Mouse (Mus musculus): ENCODE results near the gene Gm20388.

The Gm20388 gene

DNA sequence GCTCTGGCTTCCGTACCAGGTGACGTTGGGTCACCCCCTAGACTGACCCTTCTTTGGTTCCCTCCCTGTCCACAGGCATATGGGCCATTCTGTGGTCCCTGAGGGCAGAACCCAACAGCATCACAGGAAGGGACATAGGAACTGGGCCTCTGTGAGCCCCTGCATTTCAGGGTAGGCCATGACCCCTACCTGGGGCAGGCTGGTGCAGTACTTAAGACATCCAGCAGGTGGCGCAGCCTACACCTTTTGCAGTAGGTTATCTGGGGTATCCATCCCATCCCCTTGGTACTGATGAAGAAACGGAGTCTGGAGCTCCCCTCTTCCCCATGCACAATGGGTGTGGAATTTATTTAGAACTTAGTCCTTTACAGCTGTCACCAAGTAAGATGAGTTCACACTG, 1783.8 kb downstream of the Gm20388 start:
- no peak for DNase-seq (ENCODE audit: low spot score)

DNA sequence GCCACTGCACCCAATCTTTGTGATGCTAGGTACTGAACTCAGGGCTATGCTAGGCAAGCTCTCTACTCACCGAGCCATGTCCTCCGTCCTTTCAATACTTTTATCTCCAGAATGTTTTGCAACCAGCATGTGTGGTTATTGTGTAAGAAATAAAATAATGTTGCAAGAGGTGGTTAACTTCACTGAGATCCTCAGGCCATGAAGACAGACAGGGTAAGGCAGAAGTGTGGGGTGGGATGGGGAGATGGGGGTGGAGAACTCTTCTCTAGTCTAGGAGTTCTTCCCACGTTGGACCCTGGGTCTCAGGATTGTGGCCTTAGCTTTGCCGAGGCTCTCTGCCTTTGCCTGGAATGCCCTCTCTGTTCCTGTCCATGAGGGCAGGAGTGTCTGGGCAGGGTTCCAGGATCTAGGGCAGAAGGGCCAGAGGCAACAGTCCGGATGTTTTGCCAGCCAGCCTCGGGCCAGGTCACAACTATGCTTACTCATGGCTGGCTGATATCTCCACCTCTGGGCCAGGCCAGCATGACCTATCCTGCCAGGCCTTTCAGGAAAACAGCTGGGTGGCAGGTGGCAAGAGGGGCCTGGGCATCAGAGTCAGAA, 1785.0 kb downstream of the Gm20388 start:
- peak; percentile 93 for DNase-seq (ENCODE audit: low spot score)

DNA sequence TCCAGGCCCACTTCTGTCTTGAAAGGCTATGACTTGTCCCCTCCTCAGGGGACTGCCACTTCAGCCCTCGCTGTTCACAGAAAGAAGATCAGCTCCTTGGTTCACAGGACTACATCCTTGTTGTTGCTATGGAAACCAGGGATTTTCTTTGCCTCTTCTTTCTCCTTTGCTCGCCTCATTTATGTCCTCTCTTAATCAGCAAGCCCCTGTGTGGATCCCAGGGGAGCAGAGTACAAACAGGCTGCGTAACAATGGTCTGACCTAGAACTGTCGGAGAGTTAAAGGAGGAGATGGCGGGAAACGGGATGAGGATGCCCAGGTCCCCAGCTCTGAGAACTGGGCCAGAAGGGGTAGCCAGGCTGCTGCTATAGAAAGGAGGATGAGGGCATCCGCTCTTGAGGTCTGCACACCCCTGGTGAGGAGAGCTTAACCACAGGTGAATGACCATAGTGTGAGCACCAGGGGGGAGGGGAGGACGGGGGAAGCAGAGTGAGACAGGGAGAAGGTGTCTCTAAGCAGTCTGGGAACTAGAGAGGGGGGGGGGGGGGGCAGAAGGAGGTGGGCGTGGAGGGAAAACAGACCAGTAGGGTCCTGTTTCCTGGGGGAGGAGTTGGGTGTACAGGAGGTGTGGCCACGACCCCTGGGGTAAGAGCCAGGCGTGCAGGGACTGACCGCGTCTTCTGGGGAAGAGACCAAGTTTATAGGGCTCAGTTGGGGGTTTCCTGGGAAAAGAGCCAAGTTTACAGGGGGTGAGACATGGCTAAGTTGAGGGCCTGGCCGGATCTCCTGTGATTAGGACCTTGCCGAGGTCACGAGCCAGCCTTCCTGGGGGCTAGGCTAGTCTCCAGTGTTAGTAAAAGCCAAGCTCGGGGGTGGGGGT, 1787.3 kb downstream of the Gm20388 start:
- DNase-seq (ENCODE audit: low spot score): no peak

DNA sequence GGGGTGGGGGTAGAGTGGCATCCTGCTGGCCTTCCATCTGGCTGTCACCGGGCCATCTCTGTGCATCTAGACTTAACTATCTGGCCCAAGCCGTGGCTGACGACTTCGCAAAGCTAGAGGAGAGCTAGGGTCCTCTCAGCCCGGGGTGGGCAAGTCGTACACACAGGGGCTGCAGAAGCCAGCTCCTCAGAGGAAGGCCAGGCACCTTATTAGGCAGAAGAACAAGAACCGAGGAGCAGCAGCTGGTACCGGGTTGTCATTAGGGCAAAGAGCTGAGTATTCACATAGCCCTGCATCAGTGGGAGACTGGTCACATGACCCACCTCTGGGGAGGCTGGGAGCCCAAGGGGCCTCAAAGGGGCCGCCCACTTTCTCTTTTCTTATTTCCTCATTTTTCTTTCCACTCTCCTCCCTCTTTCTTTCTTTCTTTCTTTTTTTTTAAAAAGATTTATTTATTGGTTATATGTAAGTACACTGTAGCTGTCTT, 1788.0 kb downstream of the Gm20388 start:
- no peak for DNase-seq (ENCODE audit: low spot score)

DNA sequence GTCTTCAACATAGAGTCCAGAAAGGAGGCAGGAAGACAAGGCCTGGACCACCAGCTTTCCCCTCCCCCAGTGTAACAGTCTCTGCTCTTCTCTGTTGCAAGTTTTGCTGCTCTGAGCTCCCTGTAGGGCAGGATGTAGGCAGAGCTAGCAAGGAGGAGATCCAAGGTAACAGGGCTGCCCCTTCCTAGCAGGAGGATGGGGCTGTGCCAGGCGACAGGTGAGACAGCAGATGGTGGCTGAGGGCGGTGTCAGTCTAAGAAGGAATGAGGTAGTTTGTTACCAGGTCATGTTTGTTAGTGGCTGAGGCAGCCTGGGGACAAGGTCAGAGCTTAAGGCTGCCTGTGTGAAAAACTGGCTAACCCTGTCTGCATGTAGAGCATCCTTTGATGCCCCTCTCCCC, 1789.3 kb downstream of the Gm20388 start:
- DNase-seq (ENCODE audit: low spot score): no peak

DNA sequence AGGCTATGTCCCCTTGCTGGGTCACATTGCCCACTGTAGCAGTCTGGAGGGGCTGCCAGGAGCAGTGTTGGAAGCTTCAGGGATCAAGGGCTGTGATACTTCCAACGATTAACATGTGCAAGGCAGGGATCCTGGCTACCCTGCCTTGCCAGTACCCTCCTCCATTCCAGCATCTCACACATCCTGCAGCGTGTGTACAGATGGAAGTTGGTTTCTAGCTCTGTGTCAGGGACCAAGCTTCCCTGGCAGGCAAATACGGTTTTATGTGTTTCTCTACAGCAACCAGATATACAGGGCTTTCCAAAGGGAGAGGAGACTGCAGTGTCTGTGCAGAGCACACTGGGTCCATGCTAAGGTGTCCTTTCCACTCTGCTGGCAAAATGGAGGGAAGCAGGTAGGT, 1794.5 kb downstream of the Gm20388 start:
- no peak for DNase-seq (ENCODE audit: low spot score)

DNA sequence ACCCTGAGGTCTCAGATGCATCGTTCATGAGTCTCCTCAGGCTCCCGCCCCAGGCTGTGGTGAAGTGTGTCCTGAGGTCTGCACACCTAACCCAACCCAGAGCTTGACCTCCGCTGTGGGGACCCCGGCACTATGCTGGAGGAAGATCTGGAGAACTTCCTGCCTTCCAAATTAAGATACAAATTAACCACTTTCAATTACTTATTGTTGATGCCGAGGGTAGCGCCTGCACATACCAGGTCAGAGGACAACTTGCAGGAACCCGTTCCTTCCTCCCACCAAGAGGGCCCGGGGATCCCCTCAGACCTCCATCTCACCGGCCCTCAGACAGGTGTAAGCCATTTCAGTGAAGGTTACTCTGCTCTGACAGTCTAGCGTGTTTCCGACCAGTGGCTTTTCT, 1796.3 kb downstream of the Gm20388 start:
- DNase-seq (ENCODE audit: low spot score): no peak

DNA sequence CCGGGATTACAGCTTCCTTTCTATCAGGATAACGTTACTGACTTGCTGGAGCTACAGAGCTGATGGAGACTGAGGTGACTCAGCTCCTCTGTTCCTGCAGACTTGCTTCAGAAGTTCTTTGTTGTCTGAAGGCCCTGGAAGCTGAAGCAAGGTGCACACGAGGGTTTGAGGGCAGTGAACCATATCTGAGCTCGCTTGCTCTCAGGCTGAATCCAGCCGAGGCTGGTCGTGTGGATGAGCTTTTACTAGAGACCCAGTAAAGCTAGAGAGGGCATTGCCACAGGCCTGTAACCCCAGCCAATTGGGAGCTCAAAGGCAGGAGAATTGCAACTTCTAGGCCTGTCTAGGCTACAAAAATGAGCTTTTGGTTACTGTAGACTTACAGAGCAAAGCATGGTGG, 1797.8 kb downstream of the Gm20388 start:
- no peak for DNase-seq (ENCODE audit: low spot score)

DNA sequence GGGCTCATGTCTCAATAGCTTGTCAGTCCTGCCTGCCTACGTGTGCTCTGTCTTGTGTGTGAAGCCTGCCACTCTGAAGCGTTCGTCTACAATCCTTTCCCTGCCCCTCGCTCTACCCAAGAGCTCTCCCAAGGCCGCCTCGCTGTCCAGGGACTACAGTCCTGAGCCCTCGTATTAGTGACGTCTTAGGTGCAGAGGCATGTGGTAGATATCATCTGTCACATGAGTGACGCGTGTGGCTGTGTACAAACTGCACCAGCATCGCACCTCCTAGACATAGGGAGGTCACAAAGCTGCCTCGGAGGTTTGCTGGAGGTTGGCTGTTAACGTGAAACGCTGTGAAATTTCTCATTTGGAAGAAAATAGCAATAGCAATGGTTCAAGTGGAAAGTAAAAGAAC, 1806.9 kb downstream of the Gm20388 start:
- no peak for DNase-seq (ENCODE audit: low spot score)

DNA sequence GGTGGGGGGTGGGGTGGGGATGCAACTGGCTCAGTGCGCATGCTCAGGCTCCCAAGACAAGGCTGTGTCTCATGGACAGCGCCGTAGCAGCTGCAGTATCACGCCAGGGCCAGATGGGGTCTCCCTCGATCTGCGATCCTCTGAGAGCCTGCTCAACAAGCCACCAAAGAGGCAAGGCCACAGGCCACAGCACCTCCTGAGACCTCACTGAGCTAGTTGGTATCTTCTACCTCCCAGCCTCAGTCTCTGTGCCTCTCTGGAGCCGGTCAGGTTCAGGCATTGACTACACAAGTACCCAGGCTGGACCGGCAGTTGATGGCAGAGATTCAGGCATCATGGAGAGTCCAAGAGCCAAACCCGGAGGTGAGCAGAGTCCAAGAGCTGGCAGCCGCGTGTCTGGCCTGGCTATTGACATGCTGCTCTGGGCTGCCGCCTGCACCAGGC, 1807.4 kb downstream of the Gm20388 start:
- peak; percentile 45 for DNase-seq (ENCODE audit: low spot score)

DNA sequence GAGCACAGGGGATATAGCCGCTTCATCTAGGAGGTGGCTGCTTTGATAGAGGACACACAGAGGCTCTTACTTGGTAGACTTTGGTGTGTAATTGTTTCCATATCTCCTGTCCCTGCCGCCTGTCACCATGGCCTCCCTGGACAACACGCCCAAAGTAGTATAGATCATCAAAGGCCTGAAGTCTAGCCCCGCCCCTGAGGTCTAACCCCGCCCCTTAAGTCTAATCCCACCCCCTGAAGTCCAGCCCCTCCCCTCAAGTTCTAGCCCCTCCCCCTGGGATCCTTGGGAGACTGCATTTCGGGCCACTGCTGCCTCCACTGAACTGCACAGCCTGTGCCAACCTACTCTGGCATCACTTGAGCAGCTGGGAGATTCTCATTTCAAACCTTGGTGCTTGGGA, 1808.3 kb downstream of the Gm20388 start:
- no peak for DNase-seq (ENCODE audit: low spot score)

DNA sequence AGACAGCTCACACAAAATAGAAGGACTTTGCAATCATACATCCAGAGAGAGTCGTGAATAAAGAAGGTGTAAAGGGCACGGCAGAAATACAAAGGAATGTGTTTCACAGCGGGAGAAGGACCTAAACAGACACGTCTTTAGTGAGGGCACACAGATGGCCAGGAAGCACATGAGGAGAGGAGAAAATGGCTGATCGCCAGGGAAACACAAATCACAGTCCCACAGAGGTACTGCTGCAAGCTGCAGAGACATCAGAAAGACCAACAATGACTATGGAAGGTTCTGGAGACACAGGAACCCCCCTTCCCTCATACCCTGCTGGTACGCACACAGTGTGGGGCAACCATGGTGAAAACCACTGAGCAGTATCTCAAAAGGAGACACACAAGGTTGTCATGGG, 1810.4 kb downstream of the Gm20388 start:
- no peak for DNase-seq (ENCODE audit: low spot score)

DNA sequence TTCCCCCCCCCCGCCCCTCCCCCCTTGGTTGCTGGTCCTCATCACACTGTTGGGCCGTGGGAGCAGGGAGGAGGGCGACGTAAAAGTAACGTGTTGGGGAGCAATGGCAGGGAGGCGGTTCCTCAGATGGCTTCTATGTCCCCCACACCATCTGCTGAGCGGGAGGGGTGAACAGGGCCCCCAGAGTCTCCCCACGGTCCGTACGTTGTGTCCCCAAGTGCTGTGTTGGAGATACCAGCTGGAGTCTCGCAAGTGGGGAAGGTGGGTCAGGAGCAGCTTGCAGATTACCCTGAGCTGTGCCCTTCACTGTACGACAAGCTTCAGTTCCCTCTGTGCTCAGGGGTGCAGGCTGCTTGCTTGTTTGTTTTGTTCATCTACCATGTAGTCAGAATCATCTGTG, 1813.2 kb downstream of the Gm20388 start:
- no peak for DNase-seq (ENCODE audit: low spot score)

DNA sequence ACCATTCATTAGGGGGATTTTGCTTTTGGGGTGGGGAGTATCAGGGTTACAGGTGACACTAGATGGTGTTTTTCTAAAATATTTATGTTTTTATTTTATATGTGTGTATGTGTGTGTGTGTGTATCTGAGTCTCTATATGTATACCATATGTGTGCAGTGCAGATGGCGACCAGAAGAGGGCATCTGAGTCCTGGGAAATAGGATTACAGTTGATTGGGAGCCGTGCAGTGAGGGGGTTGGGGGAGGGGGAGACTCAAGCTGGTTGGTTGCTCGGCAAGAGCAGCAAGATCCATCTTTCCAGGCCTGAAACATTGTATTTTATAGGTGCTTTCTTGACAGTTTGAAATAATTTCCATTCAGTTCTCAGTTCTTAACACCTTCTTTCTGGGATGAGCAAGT, 1816.5 kb downstream of the Gm20388 start:
- no peak for DNase-seq (ENCODE audit: low spot score)

DNA sequence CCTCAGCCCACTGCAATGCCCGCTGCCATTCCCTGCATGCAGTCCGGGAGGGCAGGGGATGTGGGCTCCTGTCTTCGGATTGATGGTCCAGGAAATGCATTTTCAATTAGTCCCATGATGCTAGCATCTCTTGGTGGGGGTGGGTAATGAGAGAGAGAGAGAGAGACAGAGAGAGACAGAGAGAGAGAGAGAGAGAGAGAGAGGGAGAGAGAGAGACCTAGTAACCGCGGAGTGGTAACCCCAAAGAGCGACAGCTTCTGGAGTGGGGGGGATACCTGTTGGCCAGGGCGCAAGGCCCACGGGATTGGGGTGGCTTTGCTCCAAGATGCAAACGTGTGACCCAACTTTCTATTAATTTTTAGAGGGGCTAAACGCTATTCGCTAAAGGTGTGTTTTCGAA, 1818.7 kb downstream of the Gm20388 start, which contains the start of gene Jph3:
TSS of gene Jph3 (plus strand) at position 301 of the 400 bp plus-strand sequence.
- no peak for DNase-seq (ENCODE audit: low spot score)

DNA sequence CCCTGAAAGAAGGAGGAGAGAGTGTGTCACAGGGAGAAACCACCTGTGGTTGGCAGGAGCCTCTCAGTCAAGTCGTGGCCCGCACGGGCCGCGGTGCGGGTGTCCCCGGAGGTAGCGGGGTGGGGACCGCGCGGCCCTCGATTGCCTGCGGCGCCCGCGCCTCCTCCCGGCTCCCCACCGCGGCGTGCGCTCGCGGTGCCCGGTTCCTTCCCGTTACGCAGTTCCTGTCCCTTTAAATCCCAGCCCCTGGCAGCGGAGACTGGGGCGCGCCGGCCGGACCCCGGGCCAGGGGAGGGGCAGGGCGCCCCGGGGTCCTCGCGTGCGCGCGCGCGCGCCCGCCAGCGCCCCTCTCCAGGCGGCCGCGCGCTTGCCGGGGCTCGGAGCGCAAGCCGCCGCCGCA, 1819.1 kb downstream of the Gm20388 start:
- no peak for DNase-seq (ENCODE audit: low spot score)

DNA sequence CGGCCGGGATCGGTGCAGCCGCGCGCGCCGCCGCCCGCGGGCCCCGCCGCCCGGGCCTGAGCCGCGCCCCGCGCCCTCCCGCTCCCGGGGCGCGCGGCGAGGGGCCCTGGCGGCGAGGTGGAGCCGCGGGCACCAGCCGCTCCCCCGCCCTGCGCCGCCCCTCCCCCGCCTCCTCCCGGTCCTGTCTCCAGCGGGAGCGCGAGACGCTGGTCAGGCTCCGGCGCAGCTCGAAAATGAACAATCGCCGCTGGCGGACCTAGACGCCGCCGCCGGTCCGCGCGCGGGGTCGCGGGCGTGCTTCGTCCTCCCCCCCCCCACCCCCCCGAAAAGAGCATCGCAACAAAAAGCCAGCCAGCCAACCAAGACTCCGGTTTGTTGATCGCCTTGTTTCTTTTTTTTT, 1819.5 kb downstream of the Gm20388 start:
- no peak for DNase-seq (ENCODE audit: low spot score)

DNA sequence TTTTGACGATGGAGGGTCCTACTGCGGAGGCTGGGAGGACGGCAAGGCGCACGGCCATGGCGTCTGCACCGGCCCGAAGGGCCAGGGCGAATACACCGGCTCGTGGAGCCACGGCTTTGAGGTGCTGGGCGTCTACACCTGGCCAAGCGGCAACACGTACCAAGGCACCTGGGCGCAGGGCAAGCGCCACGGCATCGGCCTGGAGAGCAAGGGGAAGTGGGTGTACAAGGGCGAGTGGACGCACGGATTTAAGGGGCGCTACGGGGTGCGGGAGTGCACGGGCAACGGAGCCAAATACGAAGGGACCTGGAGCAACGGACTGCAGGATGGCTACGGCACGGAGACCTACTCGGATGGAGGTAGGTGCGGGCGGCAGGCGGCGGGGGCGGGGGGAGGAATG, 1820.0 kb downstream of the Gm20388 start:
- DNase-seq (ENCODE audit: low spot score): no peak

DNA sequence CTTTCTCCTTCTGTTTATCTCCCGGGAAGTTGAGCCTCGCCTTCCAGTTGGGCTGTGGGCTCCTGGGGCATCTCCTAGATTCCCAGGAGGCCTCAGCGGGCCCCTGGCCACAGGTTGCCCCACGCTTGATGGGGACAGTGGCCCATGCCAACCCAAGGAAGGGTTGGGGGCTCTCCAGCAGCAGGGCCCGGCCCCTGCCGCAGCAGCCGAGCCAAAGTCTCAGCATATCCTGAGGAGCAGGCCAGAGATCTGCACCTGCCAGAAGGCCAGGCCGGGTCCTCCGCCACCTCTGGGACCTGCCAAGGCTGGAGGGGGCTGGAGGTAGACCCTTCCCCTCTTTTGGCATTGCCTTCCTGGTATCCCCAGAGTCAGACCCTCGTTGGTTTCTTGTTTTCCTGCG, 1820.4 kb downstream of the Gm20388 start:
- no peak for DNase-seq (ENCODE audit: low spot score)

DNA sequence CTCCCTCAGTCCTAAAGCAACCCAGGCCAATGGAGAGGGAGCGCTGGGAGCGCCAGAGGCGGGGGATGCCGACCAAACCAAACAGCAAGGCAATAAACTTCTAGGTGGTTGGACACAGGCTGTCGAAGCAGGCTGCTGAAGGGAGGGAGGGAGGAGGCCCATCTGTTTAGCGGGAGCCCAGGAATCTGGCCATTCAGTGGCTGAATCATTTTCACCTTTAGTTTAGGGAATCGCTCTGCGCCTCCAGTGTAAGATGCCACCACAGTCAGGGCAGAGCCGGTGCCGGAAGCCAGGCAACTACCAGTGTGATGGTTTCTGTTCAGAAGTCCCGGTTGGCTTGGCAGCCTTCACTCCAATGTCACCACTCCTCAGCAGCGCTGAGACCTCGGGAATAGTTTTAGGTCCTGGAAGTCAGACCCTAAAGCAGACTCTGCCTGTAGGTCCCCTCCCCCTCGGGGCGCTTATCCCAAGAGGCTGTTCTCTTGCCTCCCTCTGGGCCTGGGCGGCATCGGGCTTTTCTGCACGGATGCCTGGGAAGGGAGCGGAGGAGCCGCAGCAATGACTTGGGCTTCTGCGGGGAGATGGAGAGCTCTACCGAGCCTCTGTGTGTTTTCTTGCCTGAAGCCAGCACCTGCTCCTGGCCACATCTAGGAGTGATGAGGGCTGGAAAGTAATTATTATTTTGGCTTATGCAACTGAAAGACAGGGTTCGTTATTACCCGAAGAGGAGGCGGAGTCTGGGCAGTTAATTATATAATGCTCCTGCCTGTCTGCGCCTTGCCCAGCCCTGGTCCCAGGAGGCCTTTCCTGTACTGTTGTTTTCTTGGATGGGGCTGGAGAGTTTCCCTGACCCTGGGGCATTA, 1821.1 kb downstream of the Gm20388 start:
- DNase-seq (ENCODE audit: low spot score): no peak

DNA sequence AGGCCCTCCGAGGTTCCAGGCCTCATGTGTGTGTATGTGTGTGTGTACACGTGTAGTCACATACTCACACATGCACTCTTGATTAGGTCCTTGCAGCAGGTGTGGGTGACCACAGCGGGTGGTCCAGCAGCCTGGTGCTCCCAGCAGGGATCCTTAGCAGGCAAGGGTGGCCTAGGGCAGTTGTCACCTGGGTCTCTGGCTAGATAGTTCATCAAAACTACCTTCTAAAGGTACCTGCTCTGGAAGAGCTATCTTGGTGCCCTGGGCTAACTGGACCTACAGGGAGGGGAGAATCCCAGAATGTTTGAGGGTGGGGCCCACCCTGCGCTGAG, 1821.7 kb downstream of the Gm20388 start:
- no peak for DNase-seq (ENCODE audit: low spot score)

DNA sequence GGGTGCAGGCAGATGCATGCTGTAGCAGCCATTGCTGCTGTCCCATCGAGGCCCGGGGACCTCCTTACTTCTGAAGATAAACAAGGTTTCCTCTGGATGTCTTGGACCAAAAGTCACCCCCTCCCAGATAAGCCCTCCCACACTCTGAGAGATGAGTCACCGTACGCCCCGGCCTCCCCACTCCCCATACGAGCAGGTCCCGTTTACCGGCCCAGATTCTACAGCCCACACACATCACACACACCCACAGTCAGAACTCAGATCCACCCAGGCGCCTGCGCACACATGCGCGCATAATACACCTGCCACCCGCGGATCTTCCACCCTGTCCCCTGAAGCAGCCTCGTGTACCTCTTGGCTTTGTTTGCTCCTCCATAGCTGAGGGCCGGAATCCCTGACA, 1823.6 kb downstream of the Gm20388 start:
- DNase-seq (ENCODE audit: low spot score): no peak

DNA sequence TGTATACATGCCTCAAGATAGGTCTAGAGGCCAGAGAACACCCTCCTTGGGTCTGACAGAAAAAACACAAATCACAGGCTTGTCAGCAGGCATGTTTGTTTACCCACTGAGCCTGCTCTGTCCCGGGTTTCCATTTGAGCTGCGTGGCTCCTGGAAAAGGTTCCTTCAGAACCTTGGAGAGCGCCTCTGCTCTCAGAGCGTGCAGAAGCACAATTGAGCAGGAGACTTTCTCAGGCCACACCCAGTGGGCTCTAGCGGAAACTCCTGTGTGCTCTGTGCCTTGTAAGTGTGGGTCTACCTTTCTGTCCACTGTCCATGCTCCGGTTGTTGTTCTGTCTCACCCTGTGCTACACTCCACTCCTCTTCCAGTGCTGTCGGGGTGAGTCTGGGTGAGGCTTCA, 1825.6 kb downstream of the Gm20388 start:
- DNase-seq (ENCODE audit: low spot score): peak; percentile 68

All from adipocyte (in vitro differentiated cells).